Mouse (Mus musculus) MEL (cell line): ENCODE data around the gene Thap4. TPM values are rescaled to one million over a fixed set of nuclear protein-coding genes. Genes with fewer than 3 reads are reported as not detected.

Experiments used
- DNase-seq: peaks from one replicate; pipeline ENCODE4 v3.0.0; 2011; ENCODE audit warnings: low read depth, low spot score
- H3K27ac ChIP-seq: 2 replicates; pipeline ENCODE4 v1.5.1; 2012; ENCODE audit warnings: low read depth, mild to moderate bottlenecking, control low read depth, low read length, moderate library complexity; ENCODE audit not compliant: control insufficient read depth
- H3K27me3 ChIP-seq, 2 experiments: fragments of 150-350 bp in 1 of 2; sonication (generic) in 1 of 2; 2 replicates each; pipeline ENCODE4 v1.6.1; 2012; ENCODE audit warnings: low read length in 2 of 2, mild to moderate bottlenecking in 2 of 2, improper control_type of control experiment in 1 of 2, moderate library complexity in 1 of 2; ENCODE audit not compliant: insufficient read depth in 2 of 2, control insufficient read depth in 1 of 2
- H3K36me3 ChIP-seq, 2 experiments: 2 replicates each; pipeline ENCODE4 v1.6.1; 2012 to 2014; ENCODE audit warnings: low read length in 2 of 2, improper control_type of control experiment in 1 of 2, inconsistent platforms in 1 of 2, mild to moderate bottlenecking in 1 of 2; ENCODE audit not compliant: insufficient read depth in 2 of 2, control insufficient read depth in 1 of 2
- H3K4me1 ChIP-seq, 2 experiments: fragments of 150-350 bp in 1 of 2; sonication (generic) in 1 of 2; 2 replicates each; pipeline ENCODE4 v1.6.1; 2012; ENCODE audit warnings: low read length in 2 of 2, improper control_type of control experiment in 1 of 2, mild to moderate bottlenecking in 1 of 2; ENCODE audit not compliant: insufficient read depth in 2 of 2, control insufficient read depth in 1 of 2
- H3K4me3 ChIP-seq, 2 experiments: fragments of 150-350 bp in 1 of 2; sonication (generic) in 1 of 2; 2 replicates each; pipeline ENCODE4 v1.5.1; 2012; ENCODE audit warnings: low read depth in 2 of 2, low read length in 2 of 2, mild to moderate bottlenecking in 2 of 2, moderate library complexity in 2 of 2, control low read depth in 1 of 2, improper control_type of control experiment in 1 of 2; ENCODE audit not compliant: control insufficient read depth in 1 of 2, insufficient read depth in 1 of 2
- H3K79me2 ChIP-seq: 2 replicates; pipeline ENCODE4 v1.6.1; 2012; ENCODE audit warnings: mild to moderate bottlenecking, low read length, moderate library complexity; ENCODE audit not compliant: control insufficient read depth, poor library complexity, insufficient read depth
- H3K9ac ChIP-seq: 2 replicates; pipeline ENCODE4 v1.6.1; 2012; ENCODE audit warnings: low read depth, mild to moderate bottlenecking, control low read depth, low read length, moderate library complexity; ENCODE audit not compliant: control insufficient read depth, poor library complexity, severe bottlenecking
- H3K9me3 ChIP-seq: fragments of 150-350 bp; sonication (generic); replicated peaks from 2 replicates; pipeline ENCODE4 v1.6.1; 2012; ENCODE audit warnings: mild to moderate bottlenecking, low read length, improper control_type of control experiment, moderate library complexity; ENCODE audit not compliant: insufficient read depth
- CTCF ChIP-seq, 3 experiments: IDR thresholded peaks in 2 of 3; conservative IDR thresholded peaks in 1 of 3; 2 replicates each; pipeline ENCODE4 v1.5.1; 2011 to 2012; ENCODE audit warnings: low read length in 3 of 3, low read depth in 2 of 3, mild to moderate bottlenecking in 2 of 3, improper control_type of control experiment in 1 of 3, inconsistent platforms in 1 of 3, mixed read lengths in 1 of 3, moderate library complexity in 1 of 3; ENCODE audit not compliant: control insufficient read depth in 1 of 3, insufficient read depth in 1 of 3, poor library complexity in 1 of 3, severe bottlenecking in 1 of 3
- ETS1 ChIP-seq: IDR thresholded peaks from 2 replicates; pipeline ENCODE4 v1.6.1; 2012; ENCODE audit warnings: low read depth, mild to moderate bottlenecking, inconsistent platforms, low read length, improper control_type of control experiment, moderate library complexity
- MAX ChIP-seq: IDR thresholded peaks from 2 replicates; pipeline ENCODE4 v1.6.1; 2011; ENCODE audit warnings: low read length, improper control_type of control experiment
- POLR2A ChIP-seq, 2 experiments: IDR thresholded peaks; 2 replicates each; pipeline ENCODE4 v1.6.1; 2011 to 2012; ENCODE audit warnings: low read length in 2 of 2, mild to moderate bottlenecking in 2 of 2, control low read depth in 1 of 2, improper control_type of control experiment in 1 of 2, low read depth in 1 of 2, moderate library complexity in 1 of 2; ENCODE audit not compliant: control insufficient read depth in 1 of 2, insufficient read depth in 1 of 2, poor library complexity in 1 of 2
- RAD21 ChIP-seq: IDR thresholded peaks from 2 replicates; pipeline ENCODE4 v1.6.1; 2011; ENCODE audit warnings: mild to moderate bottlenecking, low read depth, low read length, improper control_type of control experiment
- TBP ChIP-seq: IDR thresholded peaks from 2 replicates; pipeline ENCODE4 v1.8.0; 2011; ENCODE audit warnings: low read depth, low read length, improper control_type of control experiment
- TCF12 ChIP-seq: IDR thresholded peaks from 2 replicates; pipeline ENCODE4 v1.6.1; 2014; ENCODE audit warnings: low read depth, mild to moderate bottlenecking, inconsistent platforms, low read length, improper control_type of control experiment, moderate library complexity
- ZNF384 ChIP-seq: IDR thresholded peaks from 2 replicates; pipeline ENCODE4 v1.6.1; 2012; ENCODE audit warnings: low read depth, mild to moderate bottlenecking, inconsistent platforms, low read length, improper control_type of control experiment
- polyA plus RNA-seq, 2 experiments: library from polyadenylated mRNA; stranded (reverse) in 1 of 2; unstranded in 1 of 2; fragments of >175 nt in 1 of 2; fragments of >200 nt in 1 of 2; gene quantifications; 2 replicates each; pipeline versions ENCODE4 v1.2.1 to v1.2.4; 2012; ENCODE audit warnings: low replicate concordance in 2 of 2, low read depth in 1 of 2; ENCODE audit not compliant: insufficient read length in 2 of 2, insufficient read depth in 1 of 2, missing spikeins in 1 of 2
- total RNA-seq: library from RNA; depleted of rRNA; stranded (reverse); fragments of 300-350 nt; gene quantifications from 2 replicates; pipeline ENCODE4 v1.2.3, GENCODE M21; 2012

Thap4 gene
- total and polyA plus RNA-seq, 3 experiments, result 81.8 to 117 TPM; not detected in 1

DNA sequence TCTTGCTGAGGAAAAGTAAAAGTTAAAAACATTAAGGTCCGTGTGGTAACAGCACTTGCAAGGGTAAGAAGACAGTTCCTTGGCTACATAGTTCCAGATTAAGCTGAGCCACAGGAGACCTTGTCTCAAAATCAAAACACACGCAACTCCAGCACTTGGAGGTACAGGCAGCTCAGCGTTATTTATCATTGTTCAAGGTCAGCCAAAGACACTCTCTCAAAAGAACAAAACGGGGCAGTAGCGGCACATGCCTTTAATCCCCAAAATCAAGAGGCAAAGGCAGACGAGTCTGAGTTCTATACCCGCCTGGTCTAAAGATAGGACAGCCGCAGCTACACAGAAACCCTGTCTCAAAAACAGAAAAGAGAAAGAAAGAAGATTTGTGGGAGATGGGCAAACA, 41.2 kb upstream of the Thap4 start:
- Histone ChIP-seq H3K4me3 (no peak overlapping the region), H3K27me3 (no peaks in the 10 kb centered on the region), H3K79me2 (peaks cover 25% of the 10 kb centered on the region), H3K27ac (no peak overlapping the region), H3K36me3 (peaks cover 38 to 45% of the 10 kb centered on the region in 2 experiments), H3K9ac (no peak overlapping the region), H3K4me1 (peaks cover 5 to 32% of the 10 kb centered on the region in 2 experiments), H3K9me3 (no peaks in the 10 kb centered on the region)
- no peak for DNase-seq
- TF ChIP-seq POLR2A (IDR thresholded peaks at IDR 0.05; ENCODE audit: control insufficient read depth in 1 of 2, insufficient read depth in 1 of 2, low read depth in 1 of 2, low read length in 2 of 2, poor library complexity in 1 of 2), result 0 out of 4 replicates have a peak, but pooled peaks of 1 of the 2 experiments have one; percentile 17
- no peak for TF ChIP-seq ETS1

- no peak overlapping the region for H3K9ac ChIP-seq
- no peaks in the 10 kb centered on the region for H3K27me3 ChIP-seq
- peaks cover 27 to 39% of the 10 kb centered on the region in 2 experiments for H3K36me3 ChIP-seq
- no peak overlapping the region for H3K4me3 ChIP-seq
- TF ChIP-seq ZNF384 (no peak), ETS1 (no peak), TCF12 (no peak), MAX (no peak)
- peaks cover 2 to 21% of the 10 kb centered on the region in 2 experiments; a peak in 3 of 4 replicates for H3K4me1 ChIP-seq
- DNase-seq, result peak; percentile 15
- no peak overlapping the region for H3K27ac ChIP-seq
- no peaks in the 10 kb centered on the region for H3K9me3 ChIP-seq
- H3K79me2 ChIP-seq, result peaks cover 14% of the 10 kb centered on the region
Measured at GRCm38 (mm10) chr1:93794526-93794925, 39.9 kb upstream of the Thap4 start.

DNA sequence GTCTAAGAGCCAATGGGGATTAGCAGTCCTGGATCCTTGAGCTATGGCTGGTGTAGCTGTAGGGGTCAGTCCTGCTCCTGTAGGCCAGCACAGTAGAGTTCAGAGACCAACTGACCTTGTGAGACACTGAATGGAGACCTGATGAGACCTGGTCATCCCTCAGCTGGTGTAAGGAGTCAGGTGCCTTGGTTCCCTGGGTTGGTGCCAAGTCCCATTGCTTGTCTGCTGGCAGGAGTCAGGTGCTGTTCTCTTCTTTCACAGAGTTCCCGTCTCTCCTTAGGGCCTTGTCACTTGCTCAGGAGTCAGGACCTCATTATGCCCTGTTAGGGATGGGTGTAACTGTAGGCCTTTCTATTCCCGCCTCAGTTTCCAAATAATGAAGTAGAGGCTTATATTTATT, 32.2 kb upstream of the Thap4 start:
- DNase-seq, result no peak
- TF ChIP-seq RAD21 (no peak), POLR2A (IDR thresholded peaks at IDR 0.05; ENCODE audit: control insufficient read depth in 1 of 2, insufficient read depth in 1 of 2, low read depth in 1 of 2, low read length in 2 of 2, poor library complexity in 1 of 2) (peak in 1 of 2 experiments; percentile 35; a peak in 1 of 4 replicates), CTCF (IDR thresholded peaks at IDR 0.05 in 2 of 3, conservative IDR thresholded peaks at IDR 0.05 in 1 of 3; ENCODE audit: control insufficient read depth in 1 of 3, insufficient read depth in 1 of 3, low read depth in 2 of 3, low read length in 3 of 3, poor library complexity in 1 of 3, severe bottlenecking in 1 of 3) (no peak)
- H3K36me3 ChIP-seq, result peaks cover 0 to 31% of the 10 kb centered on the region in 2 experiments; a peak in 2 of 4 replicates
- H3K27ac ChIP-seq, result no peak overlapping the region
- H3K27me3 ChIP-seq, result no peaks in the 10 kb centered on the region
- H3K4me1 ChIP-seq, result no peaks in the 10 kb centered on the region
- no peak overlapping the region for H3K4me3 ChIP-seq
- no peaks in the 10 kb centered on the region for H3K79me2 ChIP-seq
- no peak overlapping the region for H3K9ac ChIP-seq
- no peaks in the 10 kb centered on the region for H3K9me3 ChIP-seq

DNA sequence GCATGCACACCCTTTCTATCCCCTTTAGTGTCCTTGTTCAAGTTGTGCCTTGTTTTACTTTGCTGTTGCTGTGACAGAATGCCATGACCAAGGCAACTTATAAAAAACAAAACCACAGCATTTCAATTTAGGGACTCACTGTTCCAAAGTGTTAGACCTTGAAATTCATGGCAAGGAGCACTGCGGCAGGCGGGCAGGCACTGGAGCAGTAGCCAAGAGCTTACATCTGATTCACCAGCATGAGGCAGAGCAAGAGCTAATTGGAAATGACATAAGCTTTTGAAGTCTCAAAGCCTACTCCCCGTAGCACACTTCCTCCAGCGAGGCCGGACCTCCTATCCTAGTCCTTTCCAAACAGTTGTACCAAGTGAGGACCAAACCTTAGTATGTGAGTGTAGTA, 22.0 kb upstream of the Thap4 start:
- no peak overlapping the region for H3K27ac ChIP-seq
- H3K36me3 ChIP-seq, result peaks cover 0 to 45% of the 10 kb centered on the region in 2 experiments; a peak in 2 of 4 replicates
- H3K27me3 ChIP-seq, result no peaks in the 10 kb centered on the region
- TF ChIP-seq TCF12, result no peak
- no peak for TF ChIP-seq TBP
- TF ChIP-seq, all 39 proteins: peak for 0
- no peak overlapping the region for H3K4me3 ChIP-seq
- no peak overlapping the region for H3K9ac ChIP-seq
- H3K9me3 ChIP-seq, result no peaks in the 10 kb centered on the region
- H3K79me2 ChIP-seq, result no peaks in the 10 kb centered on the region
- no peaks in the 10 kb centered on the region for H3K4me1 ChIP-seq
- no peak for DNase-seq
